ENCODE assay signal across 18 mouse cellular contexts in genomic region chr2:75028151-75028550, GRCm38 (mm10).
DNase-seq lines count a peak whose midpoint lies in the region; ATAC-seq and TF ChIP-seq lines count a peak whose summit lies in the region.
"Had no signal": no experiment of that assay in that cellular context is flagged by ENCODE, and none has a peak within 500 bp of the region (broad histone marks: within the 10 kb centered on the region; RNA-seq: fewer than 3 reads in every experiment).

No protein-coding gene starts in this region.

- peak overlapping the region; percentile 11 for H3K4me2 ChIP-seq in heart, embryonic 12.5 days
- peak overlapping the region; percentile 38 for H3K4me2 ChIP-seq in heart, embryonic 14.5 days (ENCODE audit: low read length)
- H3K4me2 ChIP-seq in heart, embryonic 16.5 days (ENCODE audit: low read depth, low read length), result peak overlapping the region; percentile 28; the same call in 1 of the 2 replicates
- no peak overlapping the region for H3K4me2 ChIP-seq in kidney, embryonic 15.5 days
- H3K4me2 ChIP-seq: forebrain, embryonic 13.5 days; hindbrain, embryonic 14.5 days; intestine, embryonic 15.5 days had no signal

- WGBS in heart, embryonic 12.5 days, result 35% methylated on average over 10 of the region's 10 CpGs
- WGBS in heart, embryonic 14.5 days, result 27% methylated on average over 10 of the region's 10 CpGs
- 34% methylated on average over 10 of the region's 10 CpGs for WGBS in heart, embryonic 16.5 days
- WGBS in kidney, embryonic 15.5 days, result 84% methylated on average over 10 of the region's 10 CpGs

- intact Hi-C loops in left cerebral cortex, adult 2 months (cut with DNase I), result no loop called here

- no peaks in the 10 kb centered on the region for H3K9me3 ChIP-seq in heart, embryonic 12.5 days (replicated peaks)
- H3K9me3 ChIP-seq in heart, embryonic 14.5 days (ENCODE audit: control insufficient read depth, low read length), result no peaks in the 10 kb centered on the region
- H3K9me3 ChIP-seq in heart, embryonic 16.5 days (replicated peaks; ENCODE audit: control insufficient read depth, low read length), result no peaks in the 10 kb centered on the region
- no peaks in the 10 kb centered on the region for H3K9me3 ChIP-seq in kidney, embryonic 15.5 days (replicated peaks)
- H3K9me3 ChIP-seq: embryonic facial prominence, embryonic 10.5 days; forebrain, embryonic 13.5 days; hindbrain, embryonic 10.5 days; intestine, embryonic 15.5 days had no signal

- no peaks in the 10 kb centered on the region for H3K27me3 ChIP-seq in heart, embryonic 12.5 days (replicated peaks)
- no peaks in the 10 kb centered on the region for H3K27me3 ChIP-seq in heart, embryonic 14.5 days (ENCODE audit: control insufficient read depth, insufficient read depth, low read length)
- H3K27me3 ChIP-seq in heart, embryonic 16.5 days (ENCODE audit: control insufficient read depth, insufficient read depth, low read length), result no peaks in the 10 kb centered on the region
- H3K27me3 ChIP-seq in kidney, embryonic 15.5 days, result peaks cover 4% of the 10 kb centered on the region; the same call in 1 of the 2 replicates
- H3K27me3 ChIP-seq: forebrain, embryonic 13.5 days; intestine, embryonic 15.5 days had no signal

- H3K27ac ChIP-seq in heart, embryonic 12.5 days (ENCODE audit: poor library complexity, severe bottlenecking), result no peak overlapping the region
- no peak overlapping the region for H3K27ac ChIP-seq in heart, embryonic 14.5 days (replicated peaks in 1 of 2; ENCODE audit: control insufficient read depth in 1 of 2, insufficient read depth in 1 of 2, low read depth in 2 of 2, low read length in 2 of 2)
- 0 out of 2 replicates have a peak overlapping the region, but pooled peaks have one; percentile 13 for H3K27ac ChIP-seq in heart, embryonic 16.5 days (ENCODE audit: low read length)
- H3K27ac ChIP-seq in left cerebral cortex, adult 2 months, result no peak overlapping the region
- no peak overlapping the region for H3K27ac ChIP-seq in kidney, embryonic 15.5 days
- H3K27ac ChIP-seq: embryonic facial prominence, embryonic 10.5 days; forebrain, embryonic 13.5 days; hindbrain, embryonic 10.5 days; hindbrain, embryonic 14.5 days; intestine, embryonic 15.5 days had no signal

- no peak for DNase-seq in heart, adult 8-10 months (ENCODE audit: low spot score)
- DNase-seq in left cerebral cortex, adult 2 months (ENCODE audit: extremely low spot score in 1 of 2, low spot score in 2 of 2), result no peak
- DNase-seq: adrenal gland, adult 2 months; adrenal gland, postnatal 25 days; cerebellum, adult 18-20 months; cerebellum, adult 9-11 months; cerebellum, postnatal 36 days; forebrain, postnatal 0 days; gastrocnemius, postnatal 14 days had no signal

- no peak for TF ChIP-seq CTCF in left cerebral cortex, adult 2 months (IDR thresholded peaks at IDR 0.05)

- no peaks in the 10 kb centered on the region for H3K36me3 ChIP-seq in heart, embryonic 12.5 days
- H3K36me3 ChIP-seq in heart, embryonic 14.5 days (ENCODE audit: control insufficient read depth, insufficient read depth, low read length), result no peaks in the 10 kb centered on the region
- H3K36me3 ChIP-seq in heart, embryonic 16.5 days (ENCODE audit: control insufficient read depth, insufficient read depth), result no peaks in the 10 kb centered on the region
- H3K36me3 ChIP-seq in kidney, embryonic 15.5 days, result no peaks in the 10 kb centered on the region
- H3K36me3 ChIP-seq: embryonic facial prominence, embryonic 10.5 days; hindbrain, embryonic 10.5 days; intestine, embryonic 15.5 days had no signal

- H3K4me3 ChIP-seq in heart, embryonic 12.5 days, result no peak overlapping the region
- H3K4me3 ChIP-seq in heart, embryonic 14.5 days (ENCODE audit: control insufficient read depth in 1 of 2, insufficient read depth in 1 of 2, low read depth in 1 of 2, low read length in 2 of 2), result no peak overlapping the region
- H3K4me3 ChIP-seq in heart, embryonic 16.5 days (ENCODE audit: low read length), result no peak overlapping the region
- H3K4me3 ChIP-seq in left cerebral cortex, adult 2 months, result no peak overlapping the region
- no peak overlapping the region for H3K4me3 ChIP-seq in kidney, embryonic 15.5 days (replicated peaks)
- H3K4me3 ChIP-seq: embryonic facial prominence, embryonic 10.5 days; forebrain, embryonic 13.5 days; hindbrain, embryonic 10.5 days; intestine, embryonic 15.5 days had no signal

- no peak overlapping the region for H3K9ac ChIP-seq in heart, embryonic 12.5 days
- no peak overlapping the region for H3K9ac ChIP-seq in heart, embryonic 14.5 days (ENCODE audit: low read length)
- H3K9ac ChIP-seq in heart, embryonic 16.5 days (ENCODE audit: low read length), result no peak overlapping the region
- no peak overlapping the region for H3K9ac ChIP-seq in kidney, embryonic 15.5 days
- H3K9ac ChIP-seq: forebrain, embryonic 13.5 days; forebrain, postnatal 0 days; hindbrain, embryonic 14.5 days had no signal

- ATAC-seq in heart, embryonic 12.5 days (ENCODE audit: insufficient number of reproducible peaks, low FRiP score), result no peak
- no peak for ATAC-seq in heart, embryonic 14.5 days (ENCODE audit: insufficient number of reproducible peaks, insufficient read depth, low FRiP score, low read depth)
- no peak for ATAC-seq in heart, embryonic 16.5 days (replicated peaks; ENCODE audit: extremely low read depth, insufficient read depth, low FRiP score)
- no peak for ATAC-seq in kidney, embryonic 15.5 days (replicated peaks; ENCODE audit: low FRiP score)
- ATAC-seq: forebrain, embryonic 13.5 days; forebrain, postnatal 0 days; intestine, embryonic 15.5 days had no signal

- peaks cover 20% of the 10 kb centered on the region for H3K4me1 ChIP-seq in heart, embryonic 12.5 days (replicated peaks)
- H3K4me1 ChIP-seq in heart, embryonic 14.5 days (ENCODE audit: control insufficient read depth in 2 of 2, insufficient read depth in 2 of 2, low read length in 2 of 2), result peaks cover 8 to 9% of the 10 kb centered on the region in 2 experiments
- H3K4me1 ChIP-seq in heart, embryonic 16.5 days (ENCODE audit: control insufficient read depth, insufficient read depth, low read length), result peaks cover 8% of the 10 kb centered on the region
- peaks cover 14% of the 10 kb centered on the region for H3K4me1 ChIP-seq in kidney, embryonic 15.5 days
- H3K4me1 ChIP-seq: forebrain, embryonic 13.5 days; hindbrain, embryonic 10.5 days; intestine, embryonic 15.5 days had no signal
